In the genomic region with DNA sequence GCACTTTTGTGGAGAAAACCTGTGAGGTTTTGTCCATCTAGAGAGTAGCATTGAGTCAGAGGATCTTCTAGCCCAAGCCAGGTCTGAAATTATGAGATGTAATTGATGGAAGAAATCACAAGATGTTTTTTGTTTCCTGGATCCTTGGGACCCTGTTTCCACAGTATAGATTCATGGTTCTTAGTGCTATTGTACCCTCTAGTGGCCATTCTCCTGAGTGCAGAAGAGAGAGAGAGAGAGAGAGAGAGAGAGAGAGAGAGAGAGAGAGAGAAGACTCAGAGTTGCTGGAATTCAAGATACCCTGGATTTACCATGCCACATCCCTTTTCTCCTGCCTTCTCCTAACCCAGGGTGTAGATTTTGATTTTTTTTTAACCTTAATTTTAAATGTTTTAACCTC, we compare ENCODE assay signal across 8 mouse cellular contexts. TPM values are rescaled to one million over a fixed set of nuclear protein-coding genes. Genes with fewer than 3 reads are reported as not detected.
DNase-seq lines count a peak whose midpoint lies in the region; ATAC-seq and TF ChIP-seq lines count a peak whose summit lies in the region.

No protein-coding gene starts in this region.

- peaks cover 19% of the 10 kb centered on the region for H3K36me3 ChIP-seq in E14TG2a.4 (ENCODE audit: insufficient read depth, low read length)
- H3K36me3 ChIP-seq in midbrain, embryonic 16.5 days (ENCODE audit: control insufficient read depth, insufficient read depth, low read length) = no peaks in the 10 kb centered on the region

- no peak overlapping the region for H3K4me3 ChIP-seq in E14TG2a.4 (replicated peaks; ENCODE audit: low read length)
- no peak overlapping the region for H3K4me3 ChIP-seq in midbrain, embryonic 16.5 days (ENCODE audit: low read depth, low read length)

- H3K4me2 ChIP-seq in midbrain, embryonic 16.5 days (ENCODE audit: low read length) = no peak overlapping the region

- H3K27ac ChIP-seq in midbrain, embryonic 16.5 days (ENCODE audit: low read length) = no peak overlapping the region

- H3K9me3 ChIP-seq in E14TG2a.4 (ENCODE audit: low read length) = no peaks in the 10 kb centered on the region
- H3K9me3 ChIP-seq in midbrain, embryonic 16.5 days (replicated peaks; ENCODE audit: control insufficient read depth, low read length, poor library complexity, severe bottlenecking) = no peaks in the 10 kb centered on the region

- H3K9ac ChIP-seq in midbrain, embryonic 16.5 days (ENCODE audit: low read depth, low read length) = no peak overlapping the region; the same call in 1 of the 2 replicates

- ATAC-seq in granulocyte monocyte progenitor cell, adult 5-6 weeks (replicated peaks; ENCODE audit: poor library complexity, severe bottlenecking) = 0 out of 2 replicates have a peak, but pooled peaks have one; percentile 29
- peak; percentile 74 for ATAC-seq in midbrain, embryonic 16.5 days

- peak; percentile 51 for DNase-seq in kidney, postnatal 10 days
- no peak for DNase-seq in kidney, postnatal 4 days
- peak; percentile 63 to 66 for DNase-seq in cerebellum, adult 18-20 months
- DNase-seq in right cerebral cortex, postnatal 25 days = no peak
- no peak for DNase-seq in spleen, postnatal 14 days (ENCODE audit: low spot score in 2 of 2)

- TF ChIP-seq CTCF in E14TG2a.4 (conservative IDR thresholded peaks at IDR 0.05; ENCODE audit: low read length) = peak; percentile 48

- 0 out of 2 replicates have a peak, but pooled peaks cover 11% of the 10 kb centered on the region for H3K27me3 ChIP-seq in E14TG2a.4 (ENCODE audit: insufficient read depth, low read length)
- no peaks in the 10 kb centered on the region for H3K27me3 ChIP-seq in midbrain, embryonic 16.5 days (ENCODE audit: control insufficient read depth, insufficient read depth, low read depth, low read length)

- peaks cover 40% of the 10 kb centered on the region for H3K4me1 ChIP-seq in E14TG2a.4 (replicated peaks; ENCODE audit: low read depth, low read length)
- peaks cover 2% of the 10 kb centered on the region; the same call in 1 of the 2 replicates for H3K4me1 ChIP-seq in midbrain, embryonic 16.5 days (ENCODE audit: control insufficient read depth, insufficient read depth, low read length)

RNA-seq across cellular contexts. Expression of a gene that starts 26.3 kb away (rescaled TPM):
- total RNA-seq in granulocyte monocyte progenitor cell, adult 5-6 weeks (2014; fragmentation: Nextera tagmentation) = 59.2 and 81.5 TPM in 2 replicates
- total RNA-seq in granulocyte monocyte progenitor cell, adult 5-6 weeks (2017) = 27.4 and 64.6 TPM in 2 replicates
- 8.8 and 11.4 TPM in 2 replicates for polyA plus RNA-seq in midbrain, embryonic 16.5 days (2015; fragmentation: Nextera tagmentation; extraction: Ambion mirVana)

RNA-seq across cellular contexts. Expression of a gene that starts 36.5 kb away (rescaled TPM):
- total RNA-seq in granulocyte monocyte progenitor cell, adult 5-6 weeks (2014; fragmentation: Nextera tagmentation) = not detected in 2 replicates
- total RNA-seq in granulocyte monocyte progenitor cell, adult 5-6 weeks (2017) = 2.6 TPM in 1 of 2 replicates, not detected in the other
- 0.65 and 0.69 TPM in 2 replicates for polyA plus RNA-seq in midbrain, embryonic 16.5 days (2015; fragmentation: Nextera tagmentation; extraction: Ambion mirVana)

RNA-seq across cellular contexts. Expression of a gene that starts 47.3 kb away (rescaled TPM):
- 15.8 and 21.1 TPM in 2 replicates for total RNA-seq in granulocyte monocyte progenitor cell, adult 5-6 weeks (2014; fragmentation: Nextera tagmentation)
- total RNA-seq in granulocyte monocyte progenitor cell, adult 5-6 weeks (2017) = 23.1 and 28.5 TPM in 2 replicates
- polyA plus RNA-seq in midbrain, embryonic 16.5 days (2015; fragmentation: Nextera tagmentation; extraction: Ambion mirVana) = 31.6 and 35.5 TPM in 2 replicates

RNA-seq across cellular contexts. Expression of a gene that starts 57.3 kb away (rescaled TPM):
- 18.5 and 36.0 TPM in 2 replicates for total RNA-seq in granulocyte monocyte progenitor cell, adult 5-6 weeks (2014; fragmentation: Nextera tagmentation)
- 11.8 and 30.5 TPM in 2 replicates for total RNA-seq in granulocyte monocyte progenitor cell, adult 5-6 weeks (2017)
- polyA plus RNA-seq in midbrain, embryonic 16.5 days (2015; fragmentation: Nextera tagmentation; extraction: Ambion mirVana) = 6.7 and 8.3 TPM in 2 replicates

Comparison
In these comparisons a context has a peak if more than half of its experiments do, and no peak if none do; other contexts are left out.
1. DNase-seq: peak in kidney, postnatal 10 days (single experiment) and cerebellum, adult 18-20 months (2 of 2); none in kidney, postnatal 4 days (0 of 2), right cerebral cortex, postnatal 25 days (single experiment) and spleen, postnatal 14 days (0 of 2).